Mouse (Mus musculus) stomach, embryonic 14.5 days (tissue): ENCODE results near the gene Thap8. TPM values are rescaled to one million over a fixed set of nuclear protein-coding genes. Genes with fewer than 3 reads are reported as not detected.

Experiments
- ATAC-seq: fragments of 200-750 bp; cut with Nextera tagmentation; 2 replicates; pipeline ENCODE4 v1.8.0; 2017; ENCODE audit warnings: low read depth, moderate TSS enrichment; ENCODE audit not compliant: insufficient number of reproducible peaks, insufficient read depth, low FRiP score
- H3K27ac ChIP-seq: fragments of 300-500 bp; sonication (generic); 2 replicates; pipeline ENCODE4 v1.5.1; 2014; ENCODE audit warnings: mild to moderate bottlenecking, low read length, moderate library complexity, mixed read lengths
- H3K27me3 ChIP-seq: fragments of 300-500 bp; sonication (generic); 2 replicates; pipeline ENCODE4 v1.6.1; 2014; ENCODE audit warnings: low read length, control low read depth, mixed read lengths; ENCODE audit not compliant: control insufficient read depth, insufficient read depth
- H3K36me3 ChIP-seq: fragments of 300-500 bp; sonication (generic); 2 replicates; pipeline ENCODE4 v1.6.1; 2014; ENCODE audit warnings: mild to moderate bottlenecking, control low read depth, low read length, moderate library complexity, mixed read lengths; ENCODE audit not compliant: control insufficient read depth, insufficient read depth
- H3K4me1 ChIP-seq: fragments of 300-500 bp; sonication (generic); 2 replicates; pipeline ENCODE4 v1.6.1; 2014; ENCODE audit warnings: low read length, control low read depth, mixed read lengths; ENCODE audit not compliant: control insufficient read depth, insufficient read depth
- H3K4me2 ChIP-seq: fragments of 300-500 bp; sonication (generic); replicated peaks from 2 replicates; pipeline ENCODE4 v1.6.1; 2014; ENCODE audit warnings: low read depth, low read length, control low read depth
- H3K4me3 ChIP-seq: fragments of 300-500 bp; sonication (generic); 2 replicates; pipeline ENCODE4 v1.5.1; 2014; ENCODE audit warnings: low read depth, low read length, control low read depth
- H3K9ac ChIP-seq: fragments of 300-500 bp; sonication (generic); replicated peaks from 2 replicates; pipeline ENCODE4 v1.6.1; 2014; ENCODE audit warnings: low read depth, mild to moderate bottlenecking, control low read depth, low read length, moderate library complexity, mixed read lengths
- H3K9me3 ChIP-seq: fragments of 300-500 bp; sonication (generic); 2 replicates; pipeline ENCODE4 v1.6.1; 2016; ENCODE audit warnings: low read depth, low read length, control low read depth; ENCODE audit not compliant: control insufficient read depth
- WGBS: fragments of 180-500 bp; shearing (Covaris S2); extraction: QIAGEN DNeasy Blood & Tissue Kit; methylation state at CpG from one replicate; pipeline ENCODE4 v1.1.7; 2014; 5-methylcytosine and 5-hydroxymethylcytosine counted together
- polyA plus RNA-seq: library from polyadenylated mRNA; unstranded; fragments of >200 nt; fragmentation: Nextera tagmentation; extraction: Ambion mirVana; gene quantifications from 2 replicates; pipeline ENCODE4 v1.2.1, GENCODE M21; 2014

The Thap8 gene
- polyA plus RNA-seq, 1 experiment from 2014 or later = 0.25 TPM

- H3K4me1 ChIP-seq = peaks cover 5% of the 10 kb centered on the region; the same call in 1 of the 2 replicates
- no peak overlapping the region for H3K4me3 ChIP-seq
- no peaks in the 10 kb centered on the region for H3K36me3 ChIP-seq
- no peak overlapping the region for H3K9ac ChIP-seq
- no peak overlapping the region for H3K4me2 ChIP-seq
- H3K27ac ChIP-seq = no peak overlapping the region
- ATAC-seq = no peak
- H3K9me3 ChIP-seq = no peaks in the 10 kb centered on the region
- H3K27me3 ChIP-seq = no peaks in the 10 kb centered on the region
Observed at GRCm38 (mm10) chr7:30326427-30326826, 46.5 kb downstream of the Thap8 start.

GRCm38 (mm10) chr7:30327140-30327539 is 47.2 kb downstream of the Thap8 start:
- H3K36me3 ChIP-seq = no peaks in the 10 kb centered on the region
- H3K4me1 ChIP-seq = 0 out of 2 replicates have a peak, but pooled peaks cover 4% of the 10 kb centered on the region
- H3K27ac ChIP-seq = no peak overlapping the region
- H3K4me2 ChIP-seq = no peak overlapping the region
- no peak overlapping the region for H3K4me3 ChIP-seq
- WGBS = 57% methylated on average over 15 of the region's 15 CpGs
- ATAC-seq = no peak
- no peak overlapping the region for H3K9ac ChIP-seq
- no peaks in the 10 kb centered on the region for H3K27me3 ChIP-seq
- H3K9me3 ChIP-seq = no peaks in the 10 kb centered on the region

GRCm38 (mm10) chr7:30328379-30328778 is 48.5 kb downstream of the Thap8 start:
- WGBS = 52% methylated on average over 10 of the region's 10 CpGs
- Histone ChIP-seq H3K4me1 (peaks cover 2% of the 10 kb centered on the region), H3K4me3 (no peak overlapping the region), H3K27me3 (no peaks in the 10 kb centered on the region), H3K9me3 (no peaks in the 10 kb centered on the region), H3K4me2 (no peak overlapping the region), H3K36me3 (no peaks in the 10 kb centered on the region), H3K9ac (no peak overlapping the region), H3K27ac (no peak overlapping the region)
- ATAC-seq = no peak

GRCm38 (mm10) chr7:30331887-30332286 is 52.0 kb downstream of the Thap8 start:
- H3K4me2 ChIP-seq = no peak overlapping the region
- no peaks in the 10 kb centered on the region for H3K36me3 ChIP-seq

GRCm38 (mm10) chr7:30332622-30333259 is 52.8 kb downstream of the Thap8 start:
- no peak overlapping the region for H3K4me2 ChIP-seq

More at GRCm38 (mm10) chr7:30331887-30332286, 52.0 kb downstream of the Thap8 start:
- H3K9ac ChIP-seq = no peak overlapping the region
- peaks cover 10% of the 10 kb centered on the region for H3K4me1 ChIP-seq
- peaks cover 2% of the 10 kb centered on the region; the same call in 1 of the 2 replicates for H3K27me3 ChIP-seq
- no peak overlapping the region for H3K4me3 ChIP-seq
- H3K9me3 ChIP-seq = no peaks in the 10 kb centered on the region
- WGBS = 10% methylated on average over 13 of the region's 13 CpGs
- ATAC-seq = peak; percentile 70; the same call in 1 of the 2 replicates
- H3K27ac ChIP-seq = no peak overlapping the region

GRCm38 (mm10) chr7:30333436-30333835 is 53.5 kb downstream of the Thap8 start:
- Histone ChIP-seq H3K27ac (no peak overlapping the region), H3K9me3 (no peaks in the 10 kb centered on the region), H3K27me3 (peaks cover 2% of the 10 kb centered on the region; the same call in 1 of the 2 replicates), H3K4me2 (no peak overlapping the region), H3K4me1 (peaks cover 10% of the 10 kb centered on the region), H3K4me3 (no peak overlapping the region), H3K9ac (no peak overlapping the region), H3K36me3 (no peaks in the 10 kb centered on the region)
- WGBS = 21% methylated on average over 4 of the region's 4 CpGs
- peak; percentile 39; the same call in 1 of the 2 replicates for ATAC-seq

More at GRCm38 (mm10) chr7:30332622-30333259, 52.8 kb downstream of the Thap8 start:
- Histone ChIP-seq H3K9ac (no peak overlapping the region), H3K27me3 (peaks cover 2% of the 10 kb centered on the region; the same call in 1 of the 2 replicates), H3K4me1 (peaks cover 10% of the 10 kb centered on the region), H3K36me3 (no peaks in the 10 kb centered on the region), H3K27ac (no peak overlapping the region), H3K9me3 (no peaks in the 10 kb centered on the region), H3K4me3 (no peak overlapping the region)
- ATAC-seq = no peak
- WGBS = 65% methylated on average over 18 of the region's 18 CpGs

GRCm38 (mm10) chr7:30334563-30334962 is 54.7 kb downstream of the Thap8 start:
- H3K27ac ChIP-seq = no peak overlapping the region
- H3K27me3 ChIP-seq = peaks cover 2% of the 10 kb centered on the region; the same call in 1 of the 2 replicates
- no peak overlapping the region for H3K4me2 ChIP-seq
- H3K4me3 ChIP-seq = no peak overlapping the region
- no peak for ATAC-seq
- no peaks in the 10 kb centered on the region for H3K36me3 ChIP-seq
- WGBS = 62% methylated on average over 5 of the region's 5 CpGs
- H3K4me1 ChIP-seq = peaks cover 10% of the 10 kb centered on the region
- H3K9ac ChIP-seq = no peak overlapping the region
- H3K9me3 ChIP-seq = no peaks in the 10 kb centered on the region

- Histone ChIP-seq H3K36me3 (no peaks in the 10 kb centered on the region), H3K9me3 (no peaks in the 10 kb centered on the region), H3K9ac (no peak overlapping the region), H3K27me3 (peaks cover 2% of the 10 kb centered on the region; the same call in 1 of the 2 replicates), H3K27ac (no peak overlapping the region), H3K4me3 (no peak overlapping the region), H3K4me1 (peaks cover 10% of the 10 kb centered on the region), H3K4me2 (no peak overlapping the region)
- ATAC-seq = no peak
- WGBS = 79% methylated on average over 6 of the region's 6 CpGs
Observed at GRCm38 (mm10) chr7:30335688-30336087, 55.8 kb downstream of the Thap8 start.
